Mouse (Mus musculus) gastrocnemius, postnatal 10 days (tissue): ENCODE results near the gene Ssxb6. TPM values are rescaled to one million over a fixed set of nuclear protein-coding genes. Genes with fewer than 3 reads are reported as not detected.
"Not testable (repeated sequence)": the region's sequence is repeated elsewhere in the genome, so short reads cannot be mapped to it uniquely, and the experiment has no call there.

Experiments used
- DNase-seq: peaks from one replicate; pipeline ENCODE4 v3.0.0; 2021; ENCODE audit warnings: mixed read lengths
- long read RNA-seq, 2 experiments: library from polyadenylated mRNA; stranded (forward); transcript quantifications; one replicate each; pipeline ENCODE4 v2.0.0; 2021
- total RNA-seq, 2 experiments: library from RNA; stranded (reverse); gene quantifications; 2 replicates each; pipeline ENCODE4 v1.2.3; 2021

The Ssxb6 gene
- total RNA-seq: not detected
- long read RNA-seq, experiment 1: 0 reads
- long read RNA-seq, experiment 2: 0 reads

DNA sequence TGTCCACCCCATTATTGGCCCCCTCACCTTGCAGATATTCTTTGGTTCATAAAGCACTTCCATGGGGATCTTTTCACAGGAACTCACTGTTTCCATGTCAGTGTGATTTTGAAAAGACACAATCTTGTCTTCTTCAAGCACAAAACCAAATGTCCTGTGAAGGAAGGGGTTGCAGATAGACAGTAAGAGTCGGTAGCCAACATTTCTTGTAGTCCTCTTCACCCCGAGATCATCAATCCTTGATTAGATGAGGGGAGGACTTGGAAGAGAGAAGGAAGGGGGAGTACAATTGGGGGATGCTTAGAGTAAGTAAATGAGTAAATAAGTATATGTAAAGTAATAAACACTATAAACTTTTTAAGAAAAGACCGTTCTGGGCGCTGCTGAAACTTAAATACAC lies at the start of gene Ssxb6:
Gene Ssxb6, minus strand, starts transcription at position 101 of the 400 bp plus-strand sequence.
- not testable (repeated sequence) for DNase-seq

DNA sequence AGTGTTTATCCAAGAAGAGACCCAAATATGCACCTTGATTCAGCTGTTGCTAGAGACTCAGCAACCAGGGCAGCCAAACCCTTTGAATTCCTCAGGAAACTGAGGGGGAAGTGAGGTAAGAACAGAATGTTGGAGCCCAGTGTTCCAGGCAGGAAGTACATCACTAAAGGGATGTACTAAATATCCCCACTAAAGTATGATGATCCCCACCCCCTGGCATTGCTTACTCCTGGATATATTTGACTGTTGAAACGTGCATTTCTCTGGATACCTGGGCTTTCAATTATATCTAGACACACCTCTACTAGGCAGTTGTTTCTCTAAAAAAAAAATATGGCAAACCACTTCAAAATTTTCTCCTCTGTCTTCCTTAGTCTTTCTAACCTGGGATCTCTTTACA lies 43.7 kb upstream of the Ssxb6 start, which contains the start of gene Ssxb3:
Gene Ssxb3, minus strand, starts transcription at position 101 of the 400 bp plus-strand sequence.
- not testable (repeated sequence) for DNase-seq

DNA sequence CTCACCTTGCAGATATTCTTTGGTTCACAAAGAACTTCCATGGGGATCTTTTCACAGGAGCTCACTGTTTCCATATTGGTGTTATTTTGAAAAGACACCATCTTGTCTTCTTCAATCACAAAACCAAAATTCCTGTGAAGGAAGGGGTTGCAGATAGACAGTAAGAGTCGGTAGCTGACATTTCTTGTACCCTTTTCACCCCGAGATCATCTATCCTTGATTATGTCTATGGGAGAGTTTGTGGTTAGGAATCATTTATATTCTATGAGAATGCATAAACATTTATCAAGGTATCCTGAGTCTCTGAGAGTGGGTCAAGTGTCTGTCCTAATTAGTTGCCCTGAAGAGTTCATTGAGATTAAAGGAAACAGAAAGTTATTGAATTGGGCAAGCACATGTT lies 23.2 kb downstream of the Ssxb6 start, which contains the start of gene Gm14459:
Gene Gm14459, minus strand, starts transcription at position 101 of the 400 bp plus-strand sequence.
- no peak for DNase-seq

Other genes starting within 250 kb of the Ssxb6 start
- gene Ssxb10, start 220.8 kb downstream of the Ssxb6 start, total RNA-seq: not detected
- gene Ssxb9, start 181.3 kb downstream of the Ssxb6 start, total RNA-seq: not detected
- gene Ssxb1, start 134.9 kb downstream of the Ssxb6 start, total RNA-seq: not detected
- not detected for gene Ssxb2, start 86.5 kb downstream of the Ssxb6 start, total RNA-seq
- not detected for gene Gm14459, start 23.3 kb downstream of the Ssxb6 start, total RNA-seq
- not detected for gene Ssxb3, start 43.6 kb upstream of the Ssxb6 start, total RNA-seq
- gene Ssxb8, start 142.6 kb upstream of the Ssxb6 start, total RNA-seq: not detected
- gene Ssx9, start 200.2 kb upstream of the Ssxb6 start, total RNA-seq: not detected